Mouse (Mus musculus): ENCODE measurements around the gene Scel. TPM values are rescaled to one million over a fixed set of nuclear protein-coding genes. Genes with fewer than 3 reads are reported as not detected.

Scel gene
- polyA plus RNA-seq, 1 experiment from 2014 or later, result 2.5 TPM

- H3K27ac ChIP-seq, result no peak overlapping the region
- no peaks in the 10 kb centered on the region for H3K36me3 ChIP-seq
- H3K4me3 ChIP-seq, result no peak overlapping the region
- 75% methylated on average over 6 of the region's 6 CpGs for whole genome bisulfite sequencing
- H3K27me3 ChIP-seq, result no peaks in the 10 kb centered on the region
- H3K4me2 ChIP-seq, result no peak overlapping the region
- no peak overlapping the region for H3K9ac ChIP-seq
- H3K4me1 ChIP-seq, result peaks cover 3% of the 10 kb centered on the region
- no peak for ATAC-seq (ENCODE audit: insufficient number of reproducible peaks, insufficient read depth, low FRiP score, low TSS enrichment, low read depth)
- no peaks in the 10 kb centered on the region for H3K9me3 ChIP-seq
Measured at GRCm38 (mm10) chr14:103548220-103548619, 35.1 kb downstream of the Scel start.

GRCm38 (mm10) chr14:103550480-103550879 is 37.3 kb downstream of the Scel start:
- ATAC-seq (ENCODE audit: insufficient number of reproducible peaks, insufficient read depth, low FRiP score, low TSS enrichment, low read depth), result no peak
- Histone ChIP-seq H3K9me3 (no peaks in the 10 kb centered on the region), H3K9ac (no peak overlapping the region), H3K27ac (no peak overlapping the region), H3K36me3 (no peaks in the 10 kb centered on the region), H3K27me3 (no peaks in the 10 kb centered on the region), H3K4me1 (peaks cover 3% of the 10 kb centered on the region), H3K4me3 (no peak overlapping the region), H3K4me2 (no peak overlapping the region)
- 10% methylated on average over 8 of the region's 8 CpGs for WGBS

- no peak overlapping the region for H3K4me3 ChIP-seq
- no peaks in the 10 kb centered on the region for H3K9me3 ChIP-seq
- H3K27ac ChIP-seq, result no peak overlapping the region
- peaks cover 3% of the 10 kb centered on the region for H3K4me1 ChIP-seq
- H3K27me3 ChIP-seq, result no peaks in the 10 kb centered on the region
- no peaks in the 10 kb centered on the region for H3K36me3 ChIP-seq
- 78% methylated on average over 10 of the region's 10 CpGs for WGBS
- H3K4me2 ChIP-seq, result no peak overlapping the region
- H3K9ac ChIP-seq, result no peak overlapping the region
- no peak for ATAC-seq (ENCODE audit: insufficient number of reproducible peaks, insufficient read depth, low FRiP score, low TSS enrichment, low read depth)
Measured at GRCm38 (mm10) chr14:103550921-103551320, 37.8 kb downstream of the Scel start.

- Histone ChIP-seq H3K27me3 (no peaks in the 10 kb centered on the region), H3K4me3 (no peak overlapping the region), H3K27ac (no peak overlapping the region), H3K9me3 (no peaks in the 10 kb centered on the region), H3K9ac (no peak overlapping the region), H3K36me3 (no peaks in the 10 kb centered on the region), H3K4me1 (peaks cover 3% of the 10 kb centered on the region), H3K4me2 (no peak overlapping the region)
- WGBS, result 61% methylated on average over 4 of the region's 4 CpGs
- no peak for ATAC-seq (ENCODE audit: insufficient number of reproducible peaks, insufficient read depth, low FRiP score, low TSS enrichment, low read depth)
Measured at GRCm38 (mm10) chr14:103551921-103552320, 38.8 kb downstream of the Scel start.

GRCm38 (mm10) chr14:103552379-103552778 is 39.2 kb downstream of the Scel start:
- ATAC-seq (ENCODE audit: insufficient number of reproducible peaks, insufficient read depth, low FRiP score, low TSS enrichment, low read depth), result no peak

GRCm38 (mm10) chr14:103556609-103557008 is 43.5 kb downstream of the Scel start:
- no peak overlapping the region for H3K27ac ChIP-seq
- H3K27me3 ChIP-seq, result no peaks in the 10 kb centered on the region
- H3K4me1 ChIP-seq, result peaks cover 3% of the 10 kb centered on the region
- no peak for ATAC-seq (ENCODE audit: insufficient number of reproducible peaks, insufficient read depth, low FRiP score, low TSS enrichment, low read depth)
- no peaks in the 10 kb centered on the region for H3K9me3 ChIP-seq
- H3K36me3 ChIP-seq, result no peaks in the 10 kb centered on the region
- no peak overlapping the region for H3K9ac ChIP-seq
- WGBS, result 46% methylated on average over 5 of the region's 5 CpGs
- H3K4me3 ChIP-seq, result no peak overlapping the region
- no peak overlapping the region for H3K4me2 ChIP-seq

More at GRCm38 (mm10) chr14:103552379-103552778, 39.2 kb downstream of the Scel start:
- no peaks in the 10 kb centered on the region for H3K9me3 ChIP-seq
- peaks cover 3% of the 10 kb centered on the region for H3K4me1 ChIP-seq
- no peak overlapping the region for H3K27ac ChIP-seq
- 47% methylated on average over 4 of the region's 4 CpGs for WGBS
- no peaks in the 10 kb centered on the region for H3K36me3 ChIP-seq
- no peak overlapping the region for H3K4me3 ChIP-seq
- H3K9ac ChIP-seq, result no peak overlapping the region
- no peak overlapping the region for H3K4me2 ChIP-seq
- H3K27me3 ChIP-seq, result no peaks in the 10 kb centered on the region

- ATAC-seq (ENCODE audit: insufficient number of reproducible peaks, insufficient read depth, low FRiP score, low TSS enrichment, low read depth), result no peak
Measured at GRCm38 (mm10) chr14:103561383-103562096, 48.4 kb downstream of the Scel start.

GRCm38 (mm10) chr14:103567957-103568356 is 54.8 kb downstream of the Scel start:
- H3K27me3 ChIP-seq, result no peaks in the 10 kb centered on the region
- WGBS, result 34% methylated on average over 1 of the region's 1 CpGs
- ATAC-seq (ENCODE audit: insufficient number of reproducible peaks, insufficient read depth, low FRiP score, low TSS enrichment, low read depth), result no peak
- H3K9me3 ChIP-seq, result no peaks in the 10 kb centered on the region
- no peaks in the 10 kb centered on the region for H3K36me3 ChIP-seq
- no peaks in the 10 kb centered on the region for H3K4me1 ChIP-seq
- H3K4me3 ChIP-seq, result no peak overlapping the region
- H3K27ac ChIP-seq, result no peak overlapping the region
- H3K4me2 ChIP-seq, result no peak overlapping the region
- H3K9ac ChIP-seq, result no peak overlapping the region

More at GRCm38 (mm10) chr14:103561383-103562096, 48.4 kb downstream of the Scel start:
- H3K36me3 ChIP-seq, result no peaks in the 10 kb centered on the region
- no peak overlapping the region for H3K4me3 ChIP-seq
- no peak overlapping the region for H3K9ac ChIP-seq
- H3K9me3 ChIP-seq, result no peaks in the 10 kb centered on the region
- WGBS, result 71% methylated on average over 8 of the region's 8 CpGs
- H3K4me1 ChIP-seq, result no peaks in the 10 kb centered on the region
- H3K27ac ChIP-seq, result no peak overlapping the region
- H3K4me2 ChIP-seq, result no peak overlapping the region
- H3K27me3 ChIP-seq, result no peaks in the 10 kb centered on the region

- Histone ChIP-seq H3K4me2 (no peak overlapping the region), H3K27ac (no peak overlapping the region), H3K4me1 (no peaks in the 10 kb centered on the region), H3K27me3 (no peaks in the 10 kb centered on the region), H3K9ac (no peak overlapping the region), H3K4me3 (no peak overlapping the region), H3K36me3 (no peaks in the 10 kb centered on the region), H3K9me3 (no peaks in the 10 kb centered on the region)
- 66% methylated on average over 2 of the region's 2 CpGs for WGBS
- no peak for ATAC-seq (ENCODE audit: insufficient number of reproducible peaks, insufficient read depth, low FRiP score, low TSS enrichment, low read depth)
Measured at GRCm38 (mm10) chr14:103568433-103568832, 55.3 kb downstream of the Scel start.

GRCm38 (mm10) chr14:103571598-103572320 is 58.6 kb downstream of the Scel start:
- Histone ChIP-seq H3K4me1 (no peaks in the 10 kb centered on the region), H3K9me3 (no peaks in the 10 kb centered on the region), H3K27me3 (no peaks in the 10 kb centered on the region), H3K36me3 (no peaks in the 10 kb centered on the region), H3K4me3 (no peak overlapping the region), H3K27ac (no peak overlapping the region), H3K9ac (no peak overlapping the region), H3K4me2 (no peak overlapping the region)
- WGBS, result 85% methylated on average over 13 of the region's 13 CpGs
- no peak for ATAC-seq (ENCODE audit: insufficient number of reproducible peaks, insufficient read depth, low FRiP score, low TSS enrichment, low read depth)

GRCm38 (mm10) chr14:103575854-103576253 is 62.7 kb downstream of the Scel start:
- Histone ChIP-seq H3K36me3 (no peaks in the 10 kb centered on the region), H3K9ac (no peak overlapping the region), H3K27me3 (no peaks in the 10 kb centered on the region), H3K4me2 (no peak overlapping the region), H3K4me3 (no peak overlapping the region), H3K27ac (no peak overlapping the region), H3K9me3 (no peaks in the 10 kb centered on the region), H3K4me1 (no peaks in the 10 kb centered on the region)
- no peak for ATAC-seq (ENCODE audit: insufficient number of reproducible peaks, insufficient read depth, low FRiP score, low TSS enrichment, low read depth)
- 87% methylated on average over 7 of the region's 7 CpGs for WGBS

- H3K9ac ChIP-seq, result no peak overlapping the region
- no peak overlapping the region for H3K27ac ChIP-seq
- no peaks in the 10 kb centered on the region for H3K9me3 ChIP-seq
- 0 out of 2 replicates have a peak, but pooled peaks cover 2% of the 10 kb centered on the region for H3K4me1 ChIP-seq
- H3K4me3 ChIP-seq, result no peak overlapping the region
- no peak for ATAC-seq (ENCODE audit: insufficient number of reproducible peaks, insufficient read depth, low FRiP score, low TSS enrichment, low read depth)
- no peaks in the 10 kb centered on the region for H3K36me3 ChIP-seq
- no peaks in the 10 kb centered on the region for H3K27me3 ChIP-seq
- no peak overlapping the region for H3K4me2 ChIP-seq
Measured at GRCm38 (mm10) chr14:103577011-103577410, 63.9 kb downstream of the Scel start.

Data from embryonic facial prominence, embryonic 13.5 days (tissue).